Mouse (Mus musculus) bone marrow, adult 2 months (tissue): Measurements from ENCODE around the gene Vps13d.

Experiments used
- CTCF ChIP-seq: fragments of 200-500 bp; IDR thresholded peaks from 2 replicates; pipeline ENCODE4 v1.5.1; 2011; ENCODE audit warnings: low read length, control low read depth; ENCODE audit not compliant: control insufficient read depth, insufficient read depth
- POLR2A ChIP-seq: fragments of 200-500 bp; IDR thresholded peaks from 2 replicates; pipeline ENCODE4 v1.6.1; 2011; ENCODE audit warnings: low read depth, mild to moderate bottlenecking, control low read depth, low read length, borderline replicate concordance; ENCODE audit not compliant: control insufficient read depth

DNA sequence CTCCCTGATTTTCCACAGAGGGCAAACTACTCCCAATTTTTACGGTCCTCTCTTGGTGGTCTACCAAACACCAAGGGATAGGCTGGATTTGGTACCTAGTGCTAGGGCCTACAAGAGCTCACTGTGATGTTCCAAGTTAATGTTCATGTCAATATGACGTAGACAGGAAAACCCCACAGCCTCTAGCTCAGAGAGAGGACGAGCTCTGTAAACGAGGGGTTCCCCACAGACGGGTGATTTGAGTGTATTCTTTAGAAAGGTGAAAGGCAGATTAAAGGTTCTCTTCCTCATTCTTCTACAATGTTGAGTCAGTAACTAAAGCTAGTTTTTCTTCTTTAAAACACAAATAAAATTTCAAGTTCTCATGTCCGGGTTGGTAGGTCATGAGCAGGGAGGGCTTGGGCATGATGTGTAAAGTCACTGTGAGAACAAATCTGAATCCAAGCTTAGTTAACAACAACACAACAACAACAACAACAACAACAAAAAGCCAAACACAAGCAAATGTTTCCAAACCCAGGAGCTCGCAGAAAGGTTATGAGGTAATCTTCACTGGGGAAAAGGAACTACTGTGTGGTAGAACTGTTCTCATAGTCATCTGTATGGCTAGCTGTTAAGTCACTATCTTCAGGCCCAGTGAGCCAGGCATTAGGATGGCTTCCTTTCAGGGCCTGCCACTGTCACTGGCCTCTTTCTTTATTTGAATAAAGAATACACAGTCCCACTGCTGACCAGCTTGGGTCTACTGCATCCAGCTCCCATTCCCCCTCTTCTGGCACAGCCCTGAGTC, 208.6 kb downstream of the Vps13d start:
- TF ChIP-seq CTCF (no peak), POLR2A (no peak)
